Mouse (Mus musculus) midbrain, embryonic 11.5 days (tissue): ENCODE data around the gene Eif4e3. TPM values are rescaled to one million over a fixed set of nuclear protein-coding genes. Genes with fewer than 3 reads are reported as not detected.

ENCODE experiments used
- ATAC-seq: fragments of 200-750 bp; cut with Nextera tagmentation; 2 replicates; pipeline ENCODE4 v1.8.0; 2017; ENCODE audit warnings: moderate TSS enrichment, moderate library complexity; ENCODE audit not compliant: low FRiP score
- DNase-seq: peaks from one replicate; pipeline ENCODE4 v3.0.0; 2015; ENCODE audit warnings: low spot score; ENCODE audit errors: missing footprints
- H3K27ac ChIP-seq: fragments of 300-500 bp; sonication (generic); 2 replicates; pipeline ENCODE4 v1.5.1; 2014; ENCODE audit warnings: low read depth, low read length
- H3K27me3 ChIP-seq: fragments of 300-500 bp; sonication (generic); 2 replicates; pipeline ENCODE4 v1.6.1; 2014; ENCODE audit warnings: mild to moderate bottlenecking, low read length, moderate library complexity, mixed read lengths; ENCODE audit not compliant: control insufficient read depth, insufficient read depth
- H3K36me3 ChIP-seq: fragments of 300-500 bp; sonication (generic); 2 replicates; pipeline ENCODE4 v1.6.1; 2014; ENCODE audit warnings: mild to moderate bottlenecking, low read length, moderate library complexity, mixed read lengths; ENCODE audit not compliant: control insufficient read depth, insufficient read depth
- H3K4me1 ChIP-seq: fragments of 300-500 bp; sonication (generic); 2 replicates; pipeline ENCODE4 v1.6.1; 2014; ENCODE audit warnings: low read length; ENCODE audit not compliant: control insufficient read depth, insufficient read depth
- H3K4me2 ChIP-seq: fragments of 300-500 bp; sonication (generic); 2 replicates; pipeline ENCODE4 v1.6.1; 2014; ENCODE audit warnings: mild to moderate bottlenecking, moderate library complexity
- H3K4me3 ChIP-seq: fragments of 300-500 bp; sonication (generic); 2 replicates; pipeline ENCODE4 v1.5.1; 2014; ENCODE audit warnings: low read depth, low read length
- H3K9ac ChIP-seq: fragments of 300-500 bp; sonication (generic); 2 replicates; pipeline ENCODE4 v1.6.1; 2014; ENCODE audit warnings: low read length
- H3K9me3 ChIP-seq: fragments of 300-500 bp; sonication (generic); 2 replicates; pipeline ENCODE4 v1.6.1; 2016; ENCODE audit warnings: low read length; ENCODE audit not compliant: control insufficient read depth
- WGBS: fragments of 180-500 bp; shearing (Covaris S2); extraction: QIAGEN DNeasy Blood & Tissue Kit; methylation state at CpG from one replicate; pipeline ENCODE4 v1.1.7; 2014; 5-methylcytosine and 5-hydroxymethylcytosine counted together
- polyA plus RNA-seq: library from polyadenylated mRNA; unstranded; fragments of >200 nt; fragmentation: Nextera tagmentation; extraction: Ambion mirVana; gene quantifications from 2 replicates; pipeline ENCODE4 v1.2.1, GENCODE M21; 2014

Eif4e3 gene
- polyA plus RNA-seq, result 16.2 and 17.5 TPM in 2 replicates

- DNase-seq (peak; percentile 96), ATAC-seq (peak; percentile 83)
- H3K4me2 ChIP-seq, result peak within 1 kb of the TSS; percentile 96
- 1% methylated on average over 58 of the region's 75 CpGs for WGBS
- H3K36me3 ChIP-seq, result no peaks in the 10 kb centered on the region
- H3K9me3 ChIP-seq, result no peaks in the 10 kb centered on the region
- peaks cover 20% of the 10 kb centered on the region for H3K4me1 ChIP-seq
- H3K27me3 ChIP-seq, result peaks cover 11% of the 10 kb centered on the region
- H3K27ac ChIP-seq, result peak within 1 kb of the TSS; percentile 71
- peak within 1 kb of the TSS; percentile 91 for H3K9ac ChIP-seq
- H3K4me3 ChIP-seq, result peak within 1 kb of the TSS; percentile 85
These were observed at the start of gene Eif4e3, which contains the start of gene Gm20696 for GRCm38 (mm10) chr6:99666318-99667171. TSS of gene Eif4e3 (minus strand) at chr6:99666771. TSS of gene Gm20696 (minus strand) at chr6:99666797.

GRCm38 (mm10) chr6:99715913-99716312 lies 49.3 kb upstream of the Eif4e3 start:
- WGBS, result 80% methylated on average over 5 of the region's 6 CpGs
- DNase-seq (peak; percentile 64), ATAC-seq (no peak)
- Histone ChIP-seq H3K9me3 (no peaks in the 10 kb centered on the region), H3K4me1 (no peaks in the 10 kb centered on the region), H3K4me2 (no peak overlapping the region), H3K9ac (no peak overlapping the region), H3K27me3 (no peaks in the 10 kb centered on the region), H3K4me3 (no peak overlapping the region), H3K36me3 (no peaks in the 10 kb centered on the region), H3K27ac (no peak overlapping the region)

- H3K4me1 ChIP-seq, result no peaks in the 10 kb centered on the region
- no peak overlapping the region for H3K9ac ChIP-seq
- H3K27me3 ChIP-seq, result no peaks in the 10 kb centered on the region
- no peak for ATAC-seq
- DNase-seq, result peak; percentile 26
- no peaks in the 10 kb centered on the region for H3K9me3 ChIP-seq
- H3K27ac ChIP-seq, result no peak overlapping the region
- H3K4me2 ChIP-seq, result no peak overlapping the region
- H3K4me3 ChIP-seq, result no peak overlapping the region
- H3K36me3 ChIP-seq, result no peaks in the 10 kb centered on the region
- WGBS, result 62% methylated on average over 6 of the region's 6 CpGs
These were observed 48.6 kb upstream of the Eif4e3 start for GRCm38 (mm10) chr6:99715191-99715590.

GRCm38 (mm10) chr6:99713256-99713655 lies 46.7 kb upstream of the Eif4e3 start:
- WGBS, result 66% methylated on average over 5 of the region's 5 CpGs
- Histone ChIP-seq H3K4me2 (no peak overlapping the region), H3K9ac (no peak overlapping the region), H3K27ac (no peak overlapping the region), H3K36me3 (no peaks in the 10 kb centered on the region), H3K4me3 (no peak overlapping the region), H3K4me1 (no peaks in the 10 kb centered on the region), H3K9me3 (no peaks in the 10 kb centered on the region), H3K27me3 (no peaks in the 10 kb centered on the region)
- ATAC-seq (no peak), DNase-seq (no peak)

- H3K9me3 ChIP-seq, result no peaks in the 10 kb centered on the region
- H3K27ac ChIP-seq, result no peak overlapping the region
- no peaks in the 10 kb centered on the region for H3K4me1 ChIP-seq
- H3K36me3 ChIP-seq, result no peaks in the 10 kb centered on the region
- DNase-seq, result peak; percentile 14
- no peak overlapping the region for H3K9ac ChIP-seq
- H3K27me3 ChIP-seq, result no peaks in the 10 kb centered on the region
- no peak overlapping the region for H3K4me2 ChIP-seq
- H3K4me3 ChIP-seq, result no peak overlapping the region
- WGBS, result 82% methylated on average over 11 of the region's 11 CpGs
- no peak for ATAC-seq
These were observed 45.1 kb upstream of the Eif4e3 start for GRCm38 (mm10) chr6:99711576-99712101.

GRCm38 (mm10) chr6:99700484-99700883 lies 33.9 kb upstream of the Eif4e3 start:
- Histone ChIP-seq H3K9ac (no peak overlapping the region), H3K4me2 (no peak overlapping the region), H3K4me3 (no peak overlapping the region), H3K4me1 (no peaks in the 10 kb centered on the region), H3K36me3 (no peaks in the 10 kb centered on the region), H3K9me3 (no peaks in the 10 kb centered on the region), H3K27ac (no peak overlapping the region), H3K27me3 (no peaks in the 10 kb centered on the region; the same call in 1 of the 2 replicates)
- no peak for ATAC-seq
- WGBS, result 67% methylated on average over 3 of the region's 3 CpGs
- no peak for DNase-seq

- H3K27ac ChIP-seq, result peak overlapping the region; percentile 44; the same call in 1 of the 2 replicates
- WGBS, result under 1% methylated on average over 85 of the region's 110 CpGs
These were observed 26.6 kb upstream of the Eif4e3 start for GRCm38 (mm10) chr6:99692916-99693841.

GRCm38 (mm10) chr6:99692206-99692915 lies 25.8 kb upstream of the Eif4e3 start, which contains the start of gene Gpr27:
TSS of gene Gpr27 (plus strand) at chr6:99692679.
- under 1% methylated on average over 56 of the region's 112 CpGs for WGBS
- H3K27ac ChIP-seq, result peak within 1 kb of the TSS; percentile 44

More at GRCm38 (mm10) chr6:99692916-99693841, 26.6 kb upstream of the Eif4e3 start:
- peak; percentile 92 for DNase-seq
- peak overlapping the region; percentile 74 for H3K9ac ChIP-seq
- no peaks in the 10 kb centered on the region for H3K36me3 ChIP-seq
- peak overlapping the region; percentile 73 for H3K4me3 ChIP-seq
- H3K9me3 ChIP-seq, result no peaks in the 10 kb centered on the region
- H3K27me3 ChIP-seq, result peaks cover 44% of the 10 kb centered on the region
- peak overlapping the region; percentile 81 for H3K4me2 ChIP-seq
- peaks cover 13% of the 10 kb centered on the region for H3K4me1 ChIP-seq
- peak; percentile 62 for ATAC-seq

More at GRCm38 (mm10) chr6:99692206-99692915, 25.8 kb upstream of the Eif4e3 start, which contains the start of gene Gpr27:
- peaks cover 44% of the 10 kb centered on the region for H3K27me3 ChIP-seq
- H3K4me1 ChIP-seq, result peaks cover 13% of the 10 kb centered on the region
- H3K4me2 ChIP-seq, result peak within 1 kb of the TSS; percentile 81
- H3K4me3 ChIP-seq, result peak within 1 kb of the TSS; percentile 73
- peak; percentile 96 for DNase-seq
- no peaks in the 10 kb centered on the region for H3K9me3 ChIP-seq
- ATAC-seq, result peak; percentile 79
- H3K36me3 ChIP-seq, result no peaks in the 10 kb centered on the region
- peak within 1 kb of the TSS; percentile 74 for H3K9ac ChIP-seq
